Mouse (Mus musculus): ENCODE data around the gene Dvl1. TPM values are rescaled to one million over a fixed set of nuclear protein-coding genes. Genes with fewer than 3 reads are reported as not detected.

Dvl1 gene
- total and polyA plus RNA-seq, 3 experiments: 23.9 to 55.1 (median 25.8) TPM

GRCm38 (mm10) chr4:155853421-155853820, 6.2 kb downstream of the Dvl1 start:
- dilution Hi-C loops (cut with MboI; ENCODE audit: extremely low pct_ligation_motif_present, extremely low pct_unique_long_range_greater_than_20kb, low sequenced_read_pairs) (no loop called here), in situ Hi-C loops (cut with MboI; ENCODE audit: low pct_ligation_motif_present, low pct_unique_long_range_greater_than_20kb, low sequenced_read_pairs) (no loop called here)
- H3K36me3 ChIP-seq (replicated peaks in 1 of 2; ENCODE audit: control insufficient read depth in 1 of 2, insufficient read depth in 1 of 2, low read length in 1 of 2): peaks cover 49 to 77% of the 10 kb centered on the region in 2 experiments
- H3K9me3 ChIP-seq (replicated peaks; ENCODE audit: low read length): no peaks in the 10 kb centered on the region
- peaks cover 18% of the 10 kb centered on the region for H3K79me2 ChIP-seq (replicated peaks; ENCODE audit: control insufficient read depth, extremely low read depth, insufficient read depth, poor library complexity, severe bottlenecking)
- H3K9ac ChIP-seq (ENCODE audit: insufficient read depth, low read depth): no peak overlapping the region
- H3K4me2 ChIP-seq (ENCODE audit: insufficient read depth, low read depth, poor library complexity, severe bottlenecking): no peak overlapping the region
- H3K27me3 ChIP-seq (replicated peaks): no peaks in the 10 kb centered on the region
- H3K4me1 ChIP-seq (ENCODE audit: control insufficient read depth in 1 of 2, insufficient read depth in 2 of 2): peaks cover 17 to 47% of the 10 kb centered on the region in 2 experiments
- no peak for TF ChIP-seq MYC (IDR thresholded peaks at IDR 0.05; ENCODE audit: low read depth, low read length)
- TF ChIP-seq PAX5 (IDR thresholded peaks at IDR 0.05; ENCODE audit: low read length): no peak
- TF ChIP-seq ELF1 (IDR thresholded peaks at IDR 0.05; ENCODE audit: low read depth, low read length): no peak
- TF ChIP-seq UBTF (IDR thresholded peaks at IDR 0.05; ENCODE audit: low read depth, low read length): no peak
- no peak for TF ChIP-seq E2F4 (IDR thresholded peaks at IDR 0.05; ENCODE audit: insufficient replicate concordance, low read depth, low read length)
- no peak for TF ChIP-seq ZMIZ1 (IDR thresholded peaks at IDR 0.05; ENCODE audit: low read depth, low read length)
- H3K4me3 ChIP-seq (replicated peaks in 1 of 3; ENCODE audit: low read depth in 2 of 3, low read length in 2 of 3, poor library complexity in 1 of 3): no peak overlapping the region
- H3K27ac ChIP-seq (ENCODE audit: insufficient read depth, low read depth): no peak overlapping the region
- DNase-seq (ENCODE audit: extremely low read depth): no peak

GRCm38 (mm10) chr4:155854991-155855390, 7.8 kb downstream of the Dvl1 start:
- no peak overlapping the region for H3K9ac ChIP-seq (ENCODE audit: insufficient read depth, low read depth)
- no peak overlapping the region for H3K4me3 ChIP-seq (replicated peaks in 1 of 3; ENCODE audit: low read depth in 2 of 3, low read length in 2 of 3, poor library complexity in 1 of 3)
- no peak for TF ChIP-seq MAFK (IDR thresholded peaks at IDR 0.05; ENCODE audit: insufficient replicate concordance, low read length)
- no peak for TF ChIP-seq MYC (IDR thresholded peaks at IDR 0.05; ENCODE audit: low read depth, low read length)
- TF ChIP-seq CHD2 (IDR thresholded peaks at IDR 0.05; ENCODE audit: low read length): no peak
- TF ChIP-seq RCOR1 (conservative IDR thresholded peaks at IDR 0.05; ENCODE audit: low read depth, low read length): no peak
- no peak for TF ChIP-seq ZMIZ1 (IDR thresholded peaks at IDR 0.05; ENCODE audit: low read depth, low read length)
- no peak for TF ChIP-seq ZC3H11A (IDR thresholded peaks at IDR 0.05; ENCODE audit: low read depth, low read length)
- no peak for TF ChIP-seq EP300 (IDR thresholded peaks at IDR 0.05; ENCODE audit: low read length)
- no peak for TF ChIP-seq HCFC1 (IDR thresholded peaks at IDR 0.05; ENCODE audit: low read depth, low read length)
- no peak for TF ChIP-seq CHD1 (IDR thresholded peaks at IDR 0.05; ENCODE audit: low read depth, low read length)
- TF ChIP-seq SMC3 (IDR thresholded peaks at IDR 0.05; ENCODE audit: low read depth, low read length): no peak
- no peak for TF ChIP-seq TBP (conservative IDR thresholded peaks at IDR 0.05; ENCODE audit: low read depth, low read length)
- no peak for TF ChIP-seq UBTF (IDR thresholded peaks at IDR 0.05; ENCODE audit: low read depth, low read length)
- no peak for TF ChIP-seq JUND (conservative IDR thresholded peaks at IDR 0.05; ENCODE audit: low read depth, low read length)
- TF ChIP-seq IRF4 (IDR thresholded peaks at IDR 0.05; ENCODE audit: low read depth, low read length): no peak
- no peak for TF ChIP-seq MEF2A (IDR thresholded peaks at IDR 0.05; ENCODE audit: borderline replicate concordance, low read depth, low read length)
- TF ChIP-seq POLR2A (IDR thresholded peaks at IDR 0.05; ENCODE audit: low read depth, low read length): no peak
- TF ChIP-seq CTCF (conservative IDR thresholded peaks at IDR 0.05 in 1 of 2, IDR thresholded peaks at IDR 0.05 in 1 of 2; ENCODE audit: low read depth in 2 of 2, low read length in 2 of 2): no peak
- H3K9me3 ChIP-seq (replicated peaks; ENCODE audit: low read length): no peaks in the 10 kb centered on the region
- no peak overlapping the region for H3K27ac ChIP-seq (ENCODE audit: insufficient read depth, low read depth)
- H3K4me2 ChIP-seq (ENCODE audit: insufficient read depth, low read depth, poor library complexity, severe bottlenecking): no peak overlapping the region
- peaks cover 4% of the 10 kb centered on the region; the same call in 1 of the 2 replicates for H3K79me2 ChIP-seq (replicated peaks; ENCODE audit: control insufficient read depth, extremely low read depth, insufficient read depth, poor library complexity, severe bottlenecking)
- no peaks in the 10 kb centered on the region for H3K27me3 ChIP-seq (replicated peaks)
- peaks cover 60 to 90% of the 10 kb centered on the region in 2 experiments for H3K36me3 ChIP-seq (replicated peaks in 1 of 2; ENCODE audit: control insufficient read depth in 1 of 2, insufficient read depth in 1 of 2, low read length in 1 of 2)
- dilution Hi-C loops (cut with MboI; ENCODE audit: extremely low pct_ligation_motif_present, extremely low pct_unique_long_range_greater_than_20kb, low sequenced_read_pairs): no loop called here
- H3K4me1 ChIP-seq (ENCODE audit: control insufficient read depth in 1 of 2, insufficient read depth in 2 of 2): peaks cover 14 to 31% of the 10 kb centered on the region in 2 experiments
- DNase-seq (ENCODE audit: extremely low read depth): no peak
- in situ Hi-C loops (cut with MboI; ENCODE audit: low pct_ligation_motif_present, low pct_unique_long_range_greater_than_20kb, low sequenced_read_pairs): no loop called here

Measured in CH12.LX (cell line).